Mouse (Mus musculus) C2C12 (cell line): ENCODE results near the gene Allc. TPM values are rescaled to one million over a fixed set of nuclear protein-coding genes. Genes with fewer than 3 reads are reported as not detected.
A peak's percentile ranks its signal among the peaks of the same experiment; 100 is the strongest.

Source experiments
- H3K27me3 ChIP-seq: one replicate; pipeline ENCODE4 v1.6.1; 2011; ENCODE audit not compliant: control insufficient read depth, insufficient read depth, insufficient read length
- H3K36me3 ChIP-seq: one replicate; pipeline ENCODE4 v1.6.1; 2011; ENCODE audit not compliant: control insufficient read depth, insufficient read depth
- H3K4me3 ChIP-seq: one replicate; pipeline ENCODE4 v1.5.1; 2011; ENCODE audit warnings: mild to moderate bottlenecking, control low read depth; ENCODE audit not compliant: poor library complexity, insufficient read depth, severe bottlenecking
- H3K79me2 ChIP-seq: one replicate; pipeline ENCODE4 v1.6.1; 2011; ENCODE audit not compliant: control insufficient read depth, insufficient read depth
- H3K79me3 ChIP-seq: one replicate; pipeline ENCODE4 v1.6.1; 2011; ENCODE audit warnings: low read depth, control low read depth
- H3ac ChIP-seq: one replicate; pipeline ENCODE3; 2011; ENCODE audit warnings: low read depth; ENCODE audit not compliant: control insufficient read depth, insufficient read length
- CEBPB ChIP-seq: IDR thresholded peaks from one replicate; pipeline ENCODE4 v1.6.1; 2011; ENCODE audit warnings: low read depth, mild to moderate bottlenecking, control low read depth, moderate library complexity
- CTCF ChIP-seq: IDR thresholded peaks from one replicate; pipeline ENCODE4 v1.5.1; 2011; ENCODE audit not compliant: control insufficient read depth, insufficient read depth, insufficient read length
- FOSL1 ChIP-seq: IDR thresholded peaks from one replicate; pipeline ENCODE4 v1.8.0; 2011; ENCODE audit warnings: mild to moderate bottlenecking, low read length; ENCODE audit not compliant: poor library complexity, insufficient read depth, severe bottlenecking
- MAX ChIP-seq: IDR thresholded peaks from one replicate; pipeline ENCODE4 v1.6.1; 2011; ENCODE audit warnings: mild to moderate bottlenecking, control low read depth
- MYOD1 ChIP-seq: IDR thresholded peaks from one replicate; pipeline ENCODE4 v1.6.1; 2011; ENCODE audit warnings: low read depth; ENCODE audit not compliant: control insufficient read depth, insufficient read length
- MYOG ChIP-seq: IDR thresholded peaks from one replicate; pipeline ENCODE4 v1.6.1; 2011; ENCODE audit not compliant: control insufficient read depth, insufficient read length; ENCODE audit errors: extremely low read depth
- USF1 ChIP-seq: IDR thresholded peaks from one replicate; pipeline ENCODE4 v1.6.1; 2011; ENCODE audit warnings: low read depth, mild to moderate bottlenecking, control low read depth, moderate library complexity
- polyA plus RNA-seq: library from polyadenylated mRNA; unstranded; fragments of >200 nt; fragmentation: generic; extraction: Trizol; gene quantifications from one replicate; pipeline ENCODE4 v1.2.1, GENCODE M21; 2012; ENCODE audit warnings: missing spikeins

Gene Allc
- polyA plus RNA-seq, 1 experiment, result not detected

- H3K79me2 ChIP-seq, result no peaks in the 10 kb centered on the region
- H3K36me3 ChIP-seq, result no peaks in the 10 kb centered on the region
- H3K27me3 ChIP-seq, result peaks cover 28% of the 10 kb centered on the region
- no peak overlapping the region for H3K4me3 ChIP-seq
- TF ChIP-seq CEBPB, result no peak
- TF ChIP-seq CTCF, result no peak
- no peak for TF ChIP-seq USF1
- TF ChIP-seq MYOG, result no peak
- no peak for TF ChIP-seq MAX
- TF ChIP-seq MYOD1, result no peak
- TF ChIP-seq FOSL1, result no peak
- no peak overlapping the region for H3ac ChIP-seq
- H3K79me3 ChIP-seq, result no peaks in the 10 kb centered on the region
These were observed 15.4 kb upstream of the Allc start for GRCm38 (mm10) chr12:28597699-28598098.

GRCm38 (mm10) chr12:28596851-28597250, 14.5 kb upstream of the Allc start:
- TF ChIP-seq MAX, result no peak
- TF ChIP-seq FOSL1, result no peak
- no peak for TF ChIP-seq MYOD1
- Histone ChIP-seq H3ac (no peak overlapping the region), H3K79me2 (no peaks in the 10 kb centered on the region), H3K79me3 (no peaks in the 10 kb centered on the region), H3K36me3 (no peaks in the 10 kb centered on the region), H3K27me3 (peaks cover 20% of the 10 kb centered on the region), H3K4me3 (no peak overlapping the region)

GRCm38 (mm10) chr12:28590428-28590827, 8.1 kb upstream of the Allc start:
- Histone ChIP-seq H3K36me3 (no peaks in the 10 kb centered on the region), H3K79me3 (no peaks in the 10 kb centered on the region), H3K79me2 (no peaks in the 10 kb centered on the region), H3ac (no peak overlapping the region), H3K27me3 (peaks cover 10% of the 10 kb centered on the region), H3K4me3 (no peak overlapping the region)
- TF ChIP-seq USF1, result no peak

- Histone ChIP-seq H3K27me3 (peaks cover 7% of the 10 kb centered on the region), H3K4me3 (no peak overlapping the region), H3ac (no peak overlapping the region), H3K79me2 (no peaks in the 10 kb centered on the region), H3K36me3 (no peaks in the 10 kb centered on the region), H3K79me3 (no peaks in the 10 kb centered on the region)
- TF ChIP-seq CTCF (peak; percentile 49), MYOD1 (no peak), CEBPB (no peak)
These were observed 7.0 kb upstream of the Allc start for GRCm38 (mm10) chr12:28589090-28589868.

GRCm38 (mm10) chr12:28587949-28588348, 5.6 kb upstream of the Allc start:
- Histone ChIP-seq H3K36me3 (no peaks in the 10 kb centered on the region), H3K27me3 (peaks cover 7% of the 10 kb centered on the region), H3K79me3 (no peaks in the 10 kb centered on the region), H3K4me3 (no peak overlapping the region), H3K79me2 (no peaks in the 10 kb centered on the region), H3ac (no peak overlapping the region)
- no peak for TF ChIP-seq FOSL1
- TF ChIP-seq MYOG, result no peak
- TF ChIP-seq CEBPB, result no peak
- TF ChIP-seq USF1, result no peak
- no peak for TF ChIP-seq MAX
- TF ChIP-seq MYOD1, result no peak
- no peak for TF ChIP-seq CTCF

GRCm38 (mm10) chr12:28584036-28584435, 1.7 kb upstream of the Allc start:
- peaks cover 7% of the 10 kb centered on the region for H3K27me3 ChIP-seq

More at GRCm38 (mm10) chr12:28584036-28584435, 1.7 kb upstream of the Allc start:
- no peaks in the 10 kb centered on the region for H3K36me3 ChIP-seq
- H3K4me3 ChIP-seq, result no peak overlapping the region
- H3K79me2 ChIP-seq, result no peaks in the 10 kb centered on the region
- H3K79me3 ChIP-seq, result no peaks in the 10 kb centered on the region
- no peak for TF ChIP-seq MYOD1
- no peak for TF ChIP-seq USF1
- TF ChIP-seq CEBPB, result no peak
- TF ChIP-seq FOSL1, result no peak
- no peak for TF ChIP-seq MYOG
- no peak for TF ChIP-seq MAX
- no peak for TF ChIP-seq CTCF
- no peak overlapping the region for H3ac ChIP-seq
